Mouse (Mus musculus) hindbrain, embryonic 14.5 days (tissue): ENCODE measurements around the gene Sobp. TPM values are rescaled to one million over a fixed set of nuclear protein-coding genes. Genes with fewer than 3 reads are reported as not detected.

Experiments
- ATAC-seq: fragments of 200-750 bp; cut with Nextera tagmentation; 2 replicates; pipeline ENCODE4 v1.8.0; 2017; ENCODE audit warnings: moderate number of reproducible peaks, mild to moderate bottlenecking, moderate TSS enrichment, moderate library complexity; ENCODE audit not compliant: low FRiP score
- DNase-seq: peaks from one replicate; pipeline ENCODE4 v3.0.0-alpha.2; 2015; ENCODE audit warnings: low spot score
- H3K27ac ChIP-seq: fragments of 300-500 bp; sonication (generic); 2 replicates; pipeline ENCODE4 v1.5.1; 2014; ENCODE audit warnings: mild to moderate bottlenecking, moderate library complexity
- H3K27me3 ChIP-seq: fragments of 300-500 bp; sonication (generic); 2 replicates; pipeline ENCODE4 v1.6.1; 2014; ENCODE audit warnings: mild to moderate bottlenecking, low read length, mixed read lengths; ENCODE audit not compliant: control insufficient read depth, insufficient read depth
- H3K36me3 ChIP-seq: fragments of 300-500 bp; sonication (generic); replicated peaks from 2 replicates; pipeline ENCODE4 v1.6.1; 2014; ENCODE audit not compliant: control insufficient read depth, insufficient read depth
- H3K4me1 ChIP-seq: fragments of 300-500 bp; sonication (generic); replicated peaks from 2 replicates; pipeline ENCODE4 v1.6.1; 2014; ENCODE audit warnings: antibody characterized with exemption, low read length, mixed read lengths; ENCODE audit not compliant: control insufficient read depth, insufficient read depth
- H3K4me2 ChIP-seq: fragments of 300-500 bp; sonication (generic); replicated peaks from 2 replicates; pipeline ENCODE4 v1.6.1; 2014; ENCODE audit warnings: mild to moderate bottlenecking, moderate library complexity
- H3K4me3 ChIP-seq: fragments of 300-500 bp; sonication (generic); replicated peaks from 2 replicates; pipeline ENCODE4 v1.5.1; 2014; ENCODE audit warnings: mild to moderate bottlenecking, low read length
- H3K9ac ChIP-seq: fragments of 300-500 bp; sonication (generic); 2 replicates; pipeline ENCODE4 v1.6.1; 2014
- H3K9me3 ChIP-seq: fragments of 300-500 bp; sonication (generic); 2 replicates; pipeline ENCODE4 v1.6.1; 2016; ENCODE audit warnings: low read length; ENCODE audit not compliant: control insufficient read depth
- WGBS: fragments of 180-500 bp; shearing (Covaris S2); extraction: QIAGEN DNeasy Blood & Tissue Kit; methylation state at CpG from one replicate; pipeline ENCODE4 v1.1.7; 2014; 5-methylcytosine and 5-hydroxymethylcytosine counted together
- polyA plus RNA-seq: library from polyadenylated mRNA; unstranded; fragments of >200 nt; fragmentation: Nextera tagmentation; extraction: Ambion mirVana; gene quantifications from 2 replicates; pipeline ENCODE4 v1.2.1, GENCODE M21; 2014

The Sobp gene
- polyA plus RNA-seq, 1 experiment from 2014 or later, result 16.0 TPM

DNA sequence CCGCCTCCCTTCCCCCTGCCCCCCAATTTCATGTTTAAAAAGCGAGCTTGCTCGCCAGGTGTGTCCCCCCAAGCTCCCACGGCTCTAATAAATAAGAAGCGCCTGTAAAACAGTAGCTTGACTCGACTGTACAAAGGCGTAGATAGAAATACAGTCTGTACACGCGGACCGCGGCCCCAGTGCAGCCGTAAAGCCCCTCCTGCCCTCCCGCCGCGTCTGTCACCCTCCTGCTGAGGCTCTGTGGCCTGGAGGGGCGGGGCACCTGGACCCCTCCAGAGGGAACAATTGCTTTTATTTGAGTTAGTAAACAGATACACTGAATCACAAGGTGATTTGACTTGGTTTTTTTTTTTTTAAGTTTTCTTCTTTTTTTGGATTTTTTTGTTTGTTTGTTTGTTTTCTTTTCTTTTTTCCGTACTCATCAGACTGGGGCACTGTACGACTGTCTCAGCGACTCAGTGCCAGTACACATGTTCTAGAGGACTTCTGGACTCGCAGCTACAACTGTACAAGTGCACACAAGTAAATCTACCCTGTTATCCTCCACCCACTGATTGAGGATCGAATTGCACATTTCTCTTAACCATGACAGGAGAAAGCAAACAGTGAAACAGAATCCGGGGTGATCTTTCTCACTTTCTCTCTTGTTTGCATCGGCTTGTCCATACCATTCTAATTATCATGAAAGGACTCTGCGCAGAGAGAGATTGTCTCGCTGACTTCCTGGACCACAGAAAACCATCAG lies 171.4 kb downstream of the Sobp start:
- Histone ChIP-seq H3K4me3 (peak overlapping the region; percentile 20), H3K27ac (no peak overlapping the region), H3K36me3 (peaks cover 7% of the 10 kb centered on the region), H3K4me1 (peaks cover 8% of the 10 kb centered on the region; the same call in 1 of the 2 replicates), H3K9ac (peak overlapping the region; percentile 24; the same call in 1 of the 2 replicates), H3K9me3 (no peaks in the 10 kb centered on the region), H3K4me2 (peak overlapping the region; percentile 51), H3K27me3 (no peaks in the 10 kb centered on the region)
- no peak for ATAC-seq
- DNase-seq, result no peak
- WGBS, result 9% methylated on average over 25 of the region's 25 CpGs

DNA sequence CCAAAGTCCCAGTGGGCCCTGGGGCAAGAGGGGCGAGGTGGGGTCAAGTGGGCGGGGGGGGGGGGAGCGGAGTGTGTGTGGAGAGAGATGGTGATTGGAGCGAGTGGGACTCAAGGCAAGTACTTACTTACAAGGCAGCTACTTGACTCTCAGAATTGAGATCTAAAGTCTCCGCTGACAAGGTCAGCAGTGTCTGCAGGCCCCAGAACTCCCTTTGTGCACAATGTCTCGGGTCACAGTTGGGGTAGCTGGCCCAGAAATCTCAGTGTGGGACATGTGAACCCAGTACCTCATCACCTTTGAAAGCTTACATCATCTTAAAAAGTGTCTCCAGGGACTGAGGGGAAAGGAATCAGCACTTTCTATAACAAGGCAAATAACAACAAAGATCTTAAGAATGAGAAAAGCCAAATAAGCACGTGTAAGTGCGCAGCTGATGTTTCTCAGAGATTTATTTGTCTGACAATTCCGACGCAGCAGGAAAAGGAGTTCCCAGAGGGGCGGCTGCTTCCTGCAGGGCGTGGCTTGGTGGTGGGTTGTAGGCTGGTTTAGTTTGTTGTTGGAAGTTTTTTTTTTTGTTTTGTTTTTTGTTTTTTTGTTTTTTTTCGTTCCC lies 172.2 kb downstream of the Sobp start:
- H3K9ac ChIP-seq, result no peak overlapping the region
- DNase-seq, result no peak

DNA sequence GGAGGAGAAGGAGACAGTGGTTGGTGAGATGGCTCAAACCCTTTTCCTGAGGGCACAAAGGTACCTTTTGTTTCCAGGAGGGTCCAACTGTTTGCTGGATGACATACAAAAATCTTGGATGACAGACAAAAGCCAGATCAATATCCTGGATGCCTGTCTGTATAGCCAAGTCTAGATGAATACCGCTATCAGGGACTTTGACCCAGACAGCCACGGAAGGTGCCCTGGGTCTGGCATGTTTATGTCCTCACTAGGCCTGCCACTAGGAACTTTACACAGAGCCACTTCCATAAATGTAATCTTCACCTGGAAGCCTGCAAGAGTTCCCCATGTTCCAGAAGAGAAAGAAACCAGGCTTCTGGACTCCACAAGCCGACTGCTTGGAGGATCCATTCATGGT lies 172.9 kb downstream of the Sobp start:
- 70% methylated on average over 3 of the region's 3 CpGs for WGBS
- Histone ChIP-seq H3K27me3 (no peaks in the 10 kb centered on the region), H3K4me2 (no peak overlapping the region), H3K9me3 (no peaks in the 10 kb centered on the region), H3K4me3 (no peak overlapping the region), H3K36me3 (peaks cover 7% of the 10 kb centered on the region), H3K27ac (no peak overlapping the region), H3K4me1 (peaks cover 8% of the 10 kb centered on the region; the same call in 1 of the 2 replicates), H3K9ac (no peak overlapping the region)
- DNase-seq (no peak), ATAC-seq (no peak)

More for the DNA sequence above, 172.2 kb downstream of the Sobp start:
- Histone ChIP-seq H3K4me1 (peaks cover 8% of the 10 kb centered on the region; the same call in 1 of the 2 replicates), H3K4me3 (peak overlapping the region; percentile 20; the same call in 1 of the 2 replicates), H3K36me3 (peaks cover 7% of the 10 kb centered on the region), H3K27ac (no peak overlapping the region), H3K4me2 (peak overlapping the region; percentile 51; the same call in 1 of the 2 replicates), H3K9me3 (no peaks in the 10 kb centered on the region), H3K27me3 (no peaks in the 10 kb centered on the region)
- ATAC-seq, result no peak
- 10% methylated on average over 13 of the region's 13 CpGs for WGBS

DNA sequence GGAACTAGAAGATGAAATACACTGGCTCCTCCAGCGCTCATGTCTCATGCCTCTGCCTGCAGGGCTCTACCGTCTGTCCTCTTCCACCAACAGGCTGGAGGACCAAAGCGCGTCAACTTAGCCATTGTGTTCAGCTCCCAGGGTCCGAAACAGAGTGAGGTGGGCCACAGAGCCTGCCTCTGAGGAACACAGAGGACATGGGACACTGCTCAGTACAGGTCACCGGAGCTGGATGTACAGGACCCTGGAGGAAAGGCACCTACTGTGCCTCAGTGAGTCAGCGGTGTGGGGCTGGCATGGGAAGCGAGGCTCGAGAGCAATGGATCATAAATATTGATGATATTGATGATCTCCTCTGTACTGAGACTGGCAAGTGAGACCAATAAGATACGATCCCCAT lies 175.0 kb downstream of the Sobp start:
- peaks cover 6% of the 10 kb centered on the region for H3K36me3 ChIP-seq
- 90% methylated on average over 10 of the region's 10 CpGs for WGBS
- H3K4me3 ChIP-seq, result no peak overlapping the region
- no peaks in the 10 kb centered on the region for H3K9me3 ChIP-seq
- H3K4me1 ChIP-seq, result peaks cover 20% of the 10 kb centered on the region
- no peak overlapping the region for H3K9ac ChIP-seq
- no peak for DNase-seq
- no peak overlapping the region for H3K4me2 ChIP-seq
- no peak for ATAC-seq
- H3K27ac ChIP-seq, result no peak overlapping the region
- no peaks in the 10 kb centered on the region for H3K27me3 ChIP-seq

GRCm38 (mm10) chr10:42997278-42997677 lies 177.1 kb downstream of the Sobp start:
- Histone ChIP-seq H3K4me2 (no peak overlapping the region), H3K9me3 (no peaks in the 10 kb centered on the region), H3K27ac (no peak overlapping the region), H3K36me3 (no peaks in the 10 kb centered on the region), H3K9ac (no peak overlapping the region), H3K4me3 (no peak overlapping the region), H3K4me1 (peaks cover 16% of the 10 kb centered on the region), H3K27me3 (no peaks in the 10 kb centered on the region)
- WGBS, result 85% methylated on average over 2 of the region's 2 CpGs
- no peak for DNase-seq
- ATAC-seq, result no peak

DNA sequence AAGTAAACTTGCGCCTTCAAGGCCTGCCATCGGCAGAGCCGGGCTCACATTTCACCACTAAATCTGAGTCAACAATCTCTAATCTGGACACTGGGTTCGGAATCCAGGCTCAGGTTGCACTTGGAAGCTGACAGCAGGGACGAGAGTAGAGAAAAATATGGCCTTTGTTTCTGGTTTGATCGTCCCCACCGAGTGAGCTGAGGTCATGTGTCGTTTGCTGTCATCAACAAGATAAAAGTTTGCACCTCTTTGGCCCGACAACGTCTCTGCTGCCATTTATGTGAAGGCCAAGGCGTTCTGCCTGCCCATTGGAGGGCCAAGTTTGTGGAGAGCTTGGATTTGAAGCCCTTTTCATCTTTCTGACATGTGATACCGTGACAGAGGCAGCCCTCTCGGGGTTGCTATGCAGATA lies 178.8 kb downstream of the Sobp start:
- no peak overlapping the region for H3K4me3 ChIP-seq
- H3K9ac ChIP-seq, result no peak overlapping the region
- H3K27ac ChIP-seq, result no peak overlapping the region
- 53% methylated on average over 13 of the region's 13 CpGs for WGBS
- H3K4me1 ChIP-seq, result peaks cover 21% of the 10 kb centered on the region
- no peaks in the 10 kb centered on the region for H3K9me3 ChIP-seq
- H3K4me2 ChIP-seq, result no peak overlapping the region
- no peaks in the 10 kb centered on the region for H3K27me3 ChIP-seq
- ATAC-seq, result no peak
- no peaks in the 10 kb centered on the region for H3K36me3 ChIP-seq
- no peak for DNase-seq

GRCm38 (mm10) chr10:42994331-42994782 lies 180.0 kb downstream of the Sobp start:
- Histone ChIP-seq H3K27ac (no peak overlapping the region), H3K9ac (no peak overlapping the region), H3K27me3 (no peaks in the 10 kb centered on the region), H3K4me3 (no peak overlapping the region), H3K36me3 (no peaks in the 10 kb centered on the region), H3K4me1 (peaks cover 21% of the 10 kb centered on the region), H3K9me3 (no peaks in the 10 kb centered on the region), H3K4me2 (peak overlapping the region; percentile 15)
- DNase-seq (no peak), ATAC-seq (peak; percentile 15; the same call in 1 of the 2 replicates)
- 25% methylated on average over 13 of the region's 13 CpGs for WGBS

DNA sequence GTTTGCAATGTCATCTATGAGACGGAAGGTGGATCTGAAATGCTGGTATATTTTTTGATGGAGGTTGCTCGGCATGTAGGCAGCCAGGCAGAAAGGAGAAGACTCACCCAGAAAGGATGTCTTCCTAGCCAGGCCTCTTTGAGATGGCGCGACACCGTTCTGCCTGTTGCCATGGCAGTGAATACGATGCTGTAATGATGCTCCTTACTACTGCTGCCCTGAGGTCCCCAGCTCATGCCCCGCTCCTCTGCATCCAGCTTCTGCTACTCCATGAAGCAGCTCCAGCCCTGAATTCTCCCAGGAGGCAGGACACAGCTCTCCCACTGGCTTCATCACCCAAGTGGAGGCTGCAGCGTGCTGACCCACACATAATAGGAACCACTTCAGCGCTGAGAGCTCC lies 183.3 kb downstream of the Sobp start:
- 38% methylated on average over 9 of the region's 9 CpGs for WGBS
- H3K36me3 ChIP-seq, result no peaks in the 10 kb centered on the region
- peaks cover 21% of the 10 kb centered on the region for H3K4me1 ChIP-seq
- no peak overlapping the region for H3K4me3 ChIP-seq
- ATAC-seq (no peak), DNase-seq (no peak)
- H3K9ac ChIP-seq, result no peak overlapping the region
- no peaks in the 10 kb centered on the region for H3K9me3 ChIP-seq
- H3K27me3 ChIP-seq, result no peaks in the 10 kb centered on the region
- H3K4me2 ChIP-seq, result no peak overlapping the region
- no peak overlapping the region for H3K27ac ChIP-seq

DNA sequence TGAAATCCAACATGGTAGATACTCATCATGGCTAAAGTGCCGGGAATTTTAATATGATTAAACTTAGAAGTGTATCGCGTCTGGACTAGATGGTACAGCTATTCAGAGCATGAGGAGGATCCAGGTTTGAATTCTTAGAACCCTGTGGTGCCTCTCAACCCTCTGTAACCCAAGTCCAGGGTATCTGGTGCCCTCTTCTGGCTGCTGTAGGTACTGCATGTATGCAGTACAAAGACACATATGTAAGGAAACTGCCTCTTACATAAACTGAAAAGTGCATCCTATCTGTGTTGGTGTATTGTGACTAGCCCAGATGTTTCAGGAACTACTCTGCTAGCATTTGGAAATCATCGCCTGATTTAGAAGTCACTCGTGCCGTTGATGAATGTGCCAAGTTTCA lies 184.4 kb downstream of the Sobp start:
- peaks cover 15% of the 10 kb centered on the region for H3K4me1 ChIP-seq
- no peaks in the 10 kb centered on the region for H3K9me3 ChIP-seq
- DNase-seq (peak; percentile 70), ATAC-seq (no peak)
- H3K4me3 ChIP-seq, result no peak overlapping the region
- H3K36me3 ChIP-seq, result no peaks in the 10 kb centered on the region
- H3K4me2 ChIP-seq, result no peak overlapping the region
- 35% methylated on average over 6 of the region's 6 CpGs for WGBS
- H3K27ac ChIP-seq, result no peak overlapping the region
- H3K9ac ChIP-seq, result no peak overlapping the region
- H3K27me3 ChIP-seq, result no peaks in the 10 kb centered on the region
